Mouse (Mus musculus) liver, embryonic 14.5 days (tissue): ENCODE measurements around the gene Chpf. TPM values are rescaled to one million over a fixed set of nuclear protein-coding genes. Genes with fewer than 3 reads are reported as not detected.

Experiments used
- ATAC-seq: fragments of 200-750 bp; cut with Nextera tagmentation; 2 replicates; pipeline ENCODE4 v1.8.0; 2017; ENCODE audit warnings: moderate number of reproducible peaks, mild to moderate bottlenecking, moderate library complexity; ENCODE audit not compliant: insufficient read depth
- DNase-seq, 3 experiments: peaks; one replicate each; pipeline ENCODE4 v3.0.0-alpha.2; 2012 to 2013; ENCODE audit warnings: low read depth in 3 of 3, low spot score in 3 of 3
- H3K27ac ChIP-seq: fragments of 300-500 bp; sonication (generic); 2 replicates; pipeline ENCODE4 v1.5.1; 2014; ENCODE audit warnings: moderate library complexity, mild to moderate bottlenecking, control low read depth, inconsistent platforms
- H3K27me3 ChIP-seq: fragments of 300-500 bp; sonication (generic); 2 replicates; pipeline ENCODE4 v1.6.1; 2014; ENCODE audit warnings: mild to moderate bottlenecking, low read length, moderate library complexity; ENCODE audit not compliant: control insufficient read depth, insufficient read depth
- H3K36me3 ChIP-seq: fragments of 300-500 bp; sonication (generic); replicated peaks from 2 replicates; pipeline ENCODE4 v1.6.1; 2014; ENCODE audit warnings: low read depth; ENCODE audit not compliant: control insufficient read depth, insufficient read depth
- H3K4me1 ChIP-seq, 2 experiments: fragments of 200-500 bp in 1 of 2; fragments of 300-500 bp in 1 of 2; sonication (generic) in 1 of 2; replicated peaks; 2 replicates each; pipeline ENCODE4 v1.6.1; 2012 to 2014; ENCODE audit warnings: antibody characterized with exemption in 1 of 2, inconsistent platforms in 1 of 2, low read length in 1 of 2; ENCODE audit not compliant: control insufficient read depth in 2 of 2, insufficient read depth in 2 of 2
- H3K4me2 ChIP-seq: fragments of 300-500 bp; sonication (generic); 2 replicates; pipeline ENCODE4 v1.6.1; 2014; ENCODE audit warnings: low read depth, mild to moderate bottlenecking, control low read depth, moderate library complexity
- H3K4me3 ChIP-seq, 2 experiments: fragments of 200-500 bp in 1 of 2; fragments of 300-500 bp in 1 of 2; sonication (generic) in 1 of 2; 2 replicates each; pipeline ENCODE4 v1.5.1; 2012 to 2014; ENCODE audit warnings: low read depth in 2 of 2, low read length in 2 of 2, mild to moderate bottlenecking in 2 of 2, control low read depth in 1 of 2, inconsistent platforms in 1 of 2, moderate library complexity in 1 of 2; ENCODE audit not compliant: insufficient read depth in 1 of 2
- H3K9ac ChIP-seq: fragments of 300-500 bp; sonication (generic); replicated peaks from 2 replicates; pipeline ENCODE4 v1.6.1; 2014; ENCODE audit warnings: mild to moderate bottlenecking, control low read depth, moderate library complexity
- H3K9me3 ChIP-seq: fragments of 300-500 bp; sonication (generic); 2 replicates; pipeline ENCODE4 v1.6.1; 2016; ENCODE audit warnings: low read length, mixed read lengths; ENCODE audit not compliant: control insufficient read depth
- CTCF ChIP-seq: IDR thresholded peaks from 2 replicates; pipeline ENCODE4 v1.5.1; 2016; ENCODE audit warnings: antibody characterized with exemption, low read depth, control low read depth
- EP300 ChIP-seq: IDR thresholded peaks from 2 replicates; pipeline ENCODE4 v1.6.1; 2016; ENCODE audit warnings: antibody characterized with exemption, low read depth
- WGBS: fragments of 180-500 bp; shearing (Covaris S2); extraction: QIAGEN DNeasy Blood & Tissue Kit; methylation state at CpG from one replicate; pipeline ENCODE4 v1.1.7; 2014; ENCODE audit not compliant: insufficient replicate concordance; 5-methylcytosine and 5-hydroxymethylcytosine counted together
- polyA plus RNA-seq, 2 experiments: library from polyadenylated mRNA; depleted of rRNA in 1 of 2; stranded (reverse) in 1 of 2; unstranded in 1 of 2; fragments of >200 nt; fragmentation: Nextera tagmentation in 1 of 2; extraction: Ambion mirVana in 1 of 2; gene quantifications; 2 replicates each; pipeline versions ENCODE4 v1.2.1 to v1.2.3; 2012 to 2014

Gene Chpf
- polyA plus RNA-seq, 2 experiments = 2.8 to 5.0 TPM

GRCm38 (mm10) chr1:75458789-75459684 lies 20.1 kb downstream of the Chpf start:
- no peak overlapping the region for H3K9ac ChIP-seq
- no peak for ATAC-seq

GRCm38 (mm10) chr1:75458025-75458788 lies 20.9 kb downstream of the Chpf start:
- H3K36me3 ChIP-seq = no peaks in the 10 kb centered on the region
- H3K9ac ChIP-seq = no peak overlapping the region
- peaks cover 8 to 20% of the 10 kb centered on the region in 2 experiments for H3K4me1 ChIP-seq
- ATAC-seq (peak; percentile 20; the same call in 1 of the 2 replicates), DNase-seq (no peak)
- peak overlapping the region; percentile 14 to 26 for H3K4me3 ChIP-seq
- WGBS = 4% methylated on average over 42 of the region's 42 CpGs
- no peak for TF ChIP-seq EP300
- TF ChIP-seq CTCF = no peak
- H3K27ac ChIP-seq = no peak overlapping the region
- no peaks in the 10 kb centered on the region for H3K9me3 ChIP-seq
- peak overlapping the region; percentile 23 for H3K4me2 ChIP-seq
- H3K27me3 ChIP-seq = peaks cover 64% of the 10 kb centered on the region

More at GRCm38 (mm10) chr1:75458789-75459684, 20.1 kb downstream of the Chpf start:
- WGBS = 15% methylated on average over 23 of the region's 23 CpGs
- TF ChIP-seq CTCF = no peak
- TF ChIP-seq EP300 = no peak
- Histone ChIP-seq H3K9me3 (no peaks in the 10 kb centered on the region), H3K4me3 (0 out of 4 replicates have a peak overlapping the region, but pooled peaks of 1 of the 2 experiments have one; percentile 14), H3K27ac (no peak overlapping the region), H3K4me2 (peak overlapping the region; percentile 23), H3K36me3 (no peaks in the 10 kb centered on the region), H3K4me1 (peaks cover 11 to 27% of the 10 kb centered on the region in 2 experiments), H3K27me3 (peaks cover 58% of the 10 kb centered on the region)
- no peak for DNase-seq

- H3K4me1 ChIP-seq = peaks cover 3 to 15% of the 10 kb centered on the region in 2 experiments; a peak in 3 of 4 replicates
- H3K27me3 ChIP-seq = peaks cover 70% of the 10 kb centered on the region
- H3K9me3 ChIP-seq = no peaks in the 10 kb centered on the region
- TF ChIP-seq EP300 = no peak
- TF ChIP-seq CTCF = no peak
- DNase-seq (no peak), ATAC-seq (no peak)
- H3K27ac ChIP-seq = no peak overlapping the region
- WGBS = 4% methylated on average over 10 of the region's 10 CpGs
- no peaks in the 10 kb centered on the region for H3K36me3 ChIP-seq
- H3K9ac ChIP-seq = no peak overlapping the region
- H3K4me2 ChIP-seq = peak overlapping the region; percentile 23; the same call in 1 of the 2 replicates
- no peak overlapping the region for H3K4me3 ChIP-seq
Observed at GRCm38 (mm10) chr1:75457710-75458024, 21.4 kb downstream of the Chpf start.

- Histone ChIP-seq H3K27me3 (peaks cover 77% of the 10 kb centered on the region), H3K4me2 (no peak overlapping the region), H3K27ac (no peak overlapping the region), H3K9ac (no peak overlapping the region), H3K9me3 (no peaks in the 10 kb centered on the region), H3K4me1 (peaks cover 3 to 8% of the 10 kb centered on the region in 2 experiments; a peak in 3 of 4 replicates), H3K36me3 (no peaks in the 10 kb centered on the region), H3K4me3 (no peak overlapping the region)
- DNase-seq (no peak), ATAC-seq (no peak)
- TF ChIP-seq EP300 (no peak), CTCF (peak; percentile 75)
- 10% methylated on average over 14 of the region's 14 CpGs for WGBS
Observed at GRCm38 (mm10) chr1:75456746-75457564, 22.2 kb downstream of the Chpf start.
